Mouse (Mus musculus) forebrain, embryonic 16.5 days (tissue): ENCODE results near the gene Tns3. TPM values are rescaled to one million over a fixed set of nuclear protein-coding genes. Genes with fewer than 3 reads are reported as not detected.

ENCODE experiments used
- ATAC-seq: fragments of 200-750 bp; cut with Nextera tagmentation; 2 replicates; pipeline ENCODE4 v1.8.0; 2017; ENCODE audit warnings: mild to moderate bottlenecking, moderate library complexity
- H3K27ac ChIP-seq: fragments of 300-500 bp; sonication (generic); 2 replicates; pipeline ENCODE4 v1.5.1; 2014; ENCODE audit warnings: low read length, control low read depth
- H3K27me3 ChIP-seq: fragments of 300-500 bp; sonication (generic); replicated peaks from 2 replicates; pipeline ENCODE4 v1.6.1; 2014; ENCODE audit warnings: low read length; ENCODE audit not compliant: control insufficient read depth, insufficient read depth
- H3K36me3 ChIP-seq: fragments of 300-500 bp; sonication (generic); 2 replicates; pipeline ENCODE4 v1.6.1; 2014; ENCODE audit not compliant: control insufficient read depth, insufficient read depth
- H3K4me1 ChIP-seq: fragments of 300-500 bp; sonication (generic); replicated peaks from 2 replicates; pipeline ENCODE4 v1.6.1; 2014; ENCODE audit warnings: low read length; ENCODE audit not compliant: control insufficient read depth, insufficient read depth
- H3K4me2 ChIP-seq: fragments of 300-500 bp; sonication (generic); 2 replicates; pipeline ENCODE4 v1.6.1; 2014; ENCODE audit warnings: mild to moderate bottlenecking, low read length, control low read depth
- H3K4me3 ChIP-seq: fragments of 300-500 bp; sonication (generic); replicated peaks from 2 replicates; pipeline ENCODE4 v1.5.1; 2014; ENCODE audit warnings: mild to moderate bottlenecking, low read length, control low read depth
- H3K9ac ChIP-seq: fragments of 300-500 bp; sonication (generic); replicated peaks from 2 replicates; pipeline ENCODE4 v1.6.1; 2014; ENCODE audit warnings: low read depth, low read length, control low read depth
- H3K9me3 ChIP-seq: fragments of 300-500 bp; sonication (generic); 2 replicates; pipeline ENCODE4 v1.6.1; 2016; ENCODE audit warnings: low read length; ENCODE audit not compliant: control insufficient read depth
- whole genome bisulfite sequencing: fragments of 180-500 bp; shearing (Covaris S2); extraction: QIAGEN DNeasy Blood & Tissue Kit; methylation state at CpG from one replicate; pipeline ENCODE4 v1.1.7; 2014; 5-methylcytosine and 5-hydroxymethylcytosine counted together
- polyA plus RNA-seq: library from polyadenylated mRNA; unstranded; fragments of >200 nt; fragmentation: Nextera tagmentation; extraction: Ambion mirVana; gene quantifications from 2 replicates; pipeline ENCODE4 v1.2.1, GENCODE M21; 2015

Gene Tns3
- polyA plus RNA-seq, 1 experiment from 2014 or later, result 8.8 TPM

GRCm38 (mm10) chr11:8686061-8686460 is 21.7 kb upstream of the Tns3 start:
- Histone ChIP-seq H3K27me3 (no peaks in the 10 kb centered on the region), H3K27ac (no peak overlapping the region)

GRCm38 (mm10) chr11:8685195-8685594 is 20.9 kb upstream of the Tns3 start:
- no peak overlapping the region for H3K4me2 ChIP-seq
- H3K27me3 ChIP-seq, result no peaks in the 10 kb centered on the region
- no peak for ATAC-seq
- peaks cover 12% of the 10 kb centered on the region for H3K4me1 ChIP-seq
- H3K4me3 ChIP-seq, result no peak overlapping the region
- no peaks in the 10 kb centered on the region for H3K36me3 ChIP-seq
- no peaks in the 10 kb centered on the region for H3K9me3 ChIP-seq
- no peak overlapping the region for H3K9ac ChIP-seq
- WGBS, result 79% methylated on average over 3 of the region's 3 CpGs
- H3K27ac ChIP-seq, result no peak overlapping the region

More at GRCm38 (mm10) chr11:8686061-8686460, 21.7 kb upstream of the Tns3 start:
- peaks cover 5% of the 10 kb centered on the region for H3K4me1 ChIP-seq
- no peak for ATAC-seq
- H3K9me3 ChIP-seq, result no peaks in the 10 kb centered on the region
- H3K9ac ChIP-seq, result no peak overlapping the region
- no peaks in the 10 kb centered on the region for H3K36me3 ChIP-seq
- H3K4me3 ChIP-seq, result no peak overlapping the region
- 84% methylated on average over 1 of the region's 1 CpGs for WGBS
- no peak overlapping the region for H3K4me2 ChIP-seq

- Histone ChIP-seq H3K4me2 (no peak overlapping the region), H3K9ac (no peak overlapping the region), H3K36me3 (no peaks in the 10 kb centered on the region), H3K4me1 (peaks cover 12% of the 10 kb centered on the region), H3K9me3 (no peaks in the 10 kb centered on the region), H3K4me3 (no peak overlapping the region), H3K27me3 (no peaks in the 10 kb centered on the region), H3K27ac (no peak overlapping the region)
- no peak for ATAC-seq
- 90% methylated on average over 5 of the region's 5 CpGs for WGBS
Measured at GRCm38 (mm10) chr11:8684262-8684661, 19.9 kb upstream of the Tns3 start.

- Histone ChIP-seq H3K36me3 (no peaks in the 10 kb centered on the region), H3K4me1 (peaks cover 12% of the 10 kb centered on the region), H3K27me3 (no peaks in the 10 kb centered on the region), H3K4me3 (no peak overlapping the region), H3K4me2 (no peak overlapping the region), H3K27ac (no peak overlapping the region), H3K9ac (no peak overlapping the region), H3K9me3 (no peaks in the 10 kb centered on the region; the same call in 1 of the 2 replicates)
- ATAC-seq, result peak; percentile 55
- WGBS, result 18% methylated on average over 3 of the region's 3 CpGs
Measured at GRCm38 (mm10) chr11:8681356-8681755, 17.0 kb upstream of the Tns3 start.

- ATAC-seq, result peak; percentile 52
- no peak overlapping the region for H3K4me3 ChIP-seq
- H3K4me2 ChIP-seq, result no peak overlapping the region
- 14% methylated on average over 7 of the region's 7 CpGs for WGBS
- peak overlapping the region; percentile 4; the same call in 1 of the 2 replicates for H3K27ac ChIP-seq
- H3K9me3 ChIP-seq, result no peaks in the 10 kb centered on the region; the same call in 1 of the 2 replicates
- no peaks in the 10 kb centered on the region for H3K27me3 ChIP-seq
- H3K36me3 ChIP-seq, result no peaks in the 10 kb centered on the region
- H3K9ac ChIP-seq, result no peak overlapping the region
- H3K4me1 ChIP-seq, result peaks cover 12% of the 10 kb centered on the region
Measured at GRCm38 (mm10) chr11:8680650-8681049, 16.3 kb upstream of the Tns3 start.

GRCm38 (mm10) chr11:8679221-8679620 is 14.9 kb upstream of the Tns3 start:
- Histone ChIP-seq H3K4me1 (peaks cover 12% of the 10 kb centered on the region), H3K4me3 (no peak overlapping the region), H3K4me2 (no peak overlapping the region), H3K27ac (no peak overlapping the region), H3K27me3 (no peaks in the 10 kb centered on the region), H3K9me3 (no peaks in the 10 kb centered on the region; the same call in 1 of the 2 replicates), H3K36me3 (no peaks in the 10 kb centered on the region), H3K9ac (no peak overlapping the region)
- WGBS, result 91% methylated on average over 5 of the region's 5 CpGs
- ATAC-seq, result no peak

- H3K4me2 ChIP-seq, result no peak overlapping the region
- peaks cover 12% of the 10 kb centered on the region for H3K4me1 ChIP-seq
- no peak overlapping the region for H3K27ac ChIP-seq
- H3K36me3 ChIP-seq, result no peaks in the 10 kb centered on the region
- ATAC-seq, result no peak
- no peaks in the 10 kb centered on the region; the same call in 1 of the 2 replicates for H3K9me3 ChIP-seq
- no peak overlapping the region for H3K4me3 ChIP-seq
- WGBS, result 93% methylated on average over 12 of the region's 12 CpGs
- H3K27me3 ChIP-seq, result no peaks in the 10 kb centered on the region
- no peak overlapping the region for H3K9ac ChIP-seq
Measured at GRCm38 (mm10) chr11:8678260-8678995, 14.1 kb upstream of the Tns3 start.

- ATAC-seq, result no peak
- WGBS, result 77% methylated on average over 6 of the region's 6 CpGs
Measured at GRCm38 (mm10) chr11:8675701-8676474, 11.6 kb upstream of the Tns3 start.

GRCm38 (mm10) chr11:8674549-8675149 is 10.3 kb upstream of the Tns3 start:
- H3K9ac ChIP-seq, result no peak overlapping the region
- no peak overlapping the region for H3K27ac ChIP-seq
- WGBS, result 73% methylated on average over 3 of the region's 3 CpGs
- no peaks in the 10 kb centered on the region; the same call in 1 of the 2 replicates for H3K9me3 ChIP-seq
- H3K4me1 ChIP-seq, result no peaks in the 10 kb centered on the region
- H3K4me2 ChIP-seq, result no peak overlapping the region
- no peak for ATAC-seq
- no peaks in the 10 kb centered on the region for H3K27me3 ChIP-seq
- no peak overlapping the region for H3K4me3 ChIP-seq
- no peaks in the 10 kb centered on the region for H3K36me3 ChIP-seq

More at GRCm38 (mm10) chr11:8675701-8676474, 11.6 kb upstream of the Tns3 start:
- no peak overlapping the region for H3K9ac ChIP-seq
- no peaks in the 10 kb centered on the region for H3K36me3 ChIP-seq
- H3K9me3 ChIP-seq, result no peaks in the 10 kb centered on the region; the same call in 1 of the 2 replicates
- no peak overlapping the region for H3K4me2 ChIP-seq
- peaks cover 5% of the 10 kb centered on the region for H3K4me1 ChIP-seq
- H3K27me3 ChIP-seq, result no peaks in the 10 kb centered on the region
- H3K4me3 ChIP-seq, result no peak overlapping the region
- H3K27ac ChIP-seq, result no peak overlapping the region
